In the genomic region with DNA sequence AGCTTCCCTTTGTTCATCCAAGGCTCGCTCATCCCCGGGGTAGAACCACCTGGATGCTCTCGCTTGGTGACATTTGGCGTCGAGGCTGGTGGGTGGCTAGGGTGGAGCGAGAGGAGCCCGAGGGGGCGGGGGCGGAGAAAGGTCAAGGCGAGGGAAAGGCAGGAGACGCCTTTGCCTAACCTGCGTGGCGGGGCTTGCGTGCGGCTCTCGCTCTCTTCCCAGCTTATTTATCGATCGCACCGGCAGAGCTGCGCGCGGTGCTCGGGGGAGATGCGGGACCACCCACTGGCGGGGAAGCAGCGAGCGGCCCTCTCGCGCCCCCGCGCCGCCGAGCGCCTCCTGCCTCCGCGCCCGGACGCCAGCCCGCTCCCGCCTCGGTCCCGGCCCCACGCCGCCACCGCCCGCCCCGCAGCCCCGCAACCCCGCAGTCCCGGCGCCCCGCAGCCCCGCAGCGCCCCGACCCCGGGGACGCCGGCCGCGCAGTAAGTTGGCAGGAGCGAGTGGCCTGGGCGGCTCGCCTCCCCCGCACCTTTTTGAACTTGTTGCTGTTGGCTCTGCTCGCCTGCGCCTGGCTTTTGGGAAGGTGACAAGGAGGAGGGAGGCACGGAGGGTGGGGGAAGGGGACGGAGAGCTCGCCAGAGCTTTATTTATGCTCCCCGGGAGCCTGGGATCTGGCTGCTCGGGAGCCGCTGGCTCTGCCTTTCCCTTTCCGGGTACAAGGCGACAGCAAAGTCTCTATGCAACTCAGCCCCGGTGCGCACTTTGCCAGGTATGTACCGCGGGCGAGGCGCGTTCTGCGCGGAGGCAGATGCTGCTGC, we compare ENCODE assay signal across 9 mouse cellular contexts. TPM values are rescaled to one million over a fixed set of nuclear protein-coding genes. Genes with fewer than 3 reads are reported as not detected.
DNase-seq lines count a peak whose midpoint lies in the region; ATAC-seq and TF ChIP-seq lines count a peak whose summit lies in the region.
"Had no signal": no experiment of that assay in that cellular context is flagged by ENCODE, and none has a peak within 500 bp of the region (broad histone marks: within the 10 kb centered on the region; RNA-seq: fewer than 3 reads in every experiment).

No protein-coding gene starts in this region.

- H3K9ac ChIP-seq in limb, embryonic 12.5 days (replicated peaks): peak overlapping the region; percentile 71

- H3K4me1 ChIP-seq in cortical plate, adult 2 months (ENCODE audit: control insufficient read depth, insufficient read depth, low read length): 0 out of 2 replicates have a peak, but pooled peaks cover 1% of the 10 kb centered on the region
- no peaks in the 10 kb centered on the region for H3K4me1 ChIP-seq in limb, embryonic 12.5 days (replicated peaks)

- under 1% methylated on average over 56 of the region's 83 CpGs for WGBS in limb, embryonic 12.5 days

- peak overlapping the region; percentile 88 for H3K27ac ChIP-seq in cortical plate, adult 2 months (ENCODE audit: insufficient read depth, low read length)
- H3K27ac ChIP-seq in limb, embryonic 12.5 days: peak overlapping the region; percentile 35; the same call in 1 of the 2 replicates
- H3K27ac ChIP-seq: macrophage had no signal

- ATAC-seq in granulocyte monocyte progenitor cell, adult 5-6 weeks (replicated peaks; ENCODE audit: poor library complexity, severe bottlenecking): peak; percentile 33
- ATAC-seq in limb, embryonic 12.5 days (ENCODE audit: insufficient number of reproducible peaks, insufficient read depth, low FRiP score, low TSS enrichment, low read depth): peak; percentile 78

- H3K27me3 ChIP-seq in limb, embryonic 12.5 days: peaks cover 12% of the 10 kb centered on the region

- peak overlapping the region; percentile 83 for H3K4me2 ChIP-seq in limb, embryonic 12.5 days

- H3K4me3 ChIP-seq in cortical plate, adult 2 months (ENCODE audit: insufficient read depth, low read length): peak overlapping the region; percentile 97
- H3K4me3 ChIP-seq in limb, embryonic 12.5 days (replicated peaks): peak overlapping the region; percentile 68

- TF ChIP-seq CTCF in cortical plate, adult 2 months (IDR thresholded peaks at IDR 0.05; ENCODE audit: extremely low read depth, insufficient read depth, low read length): no peak

- H3K36me3 ChIP-seq in limb, embryonic 12.5 days: no peaks in the 10 kb centered on the region

- H3K9me3 ChIP-seq in limb, embryonic 12.5 days: no peaks in the 10 kb centered on the region

- peak; percentile 46; the same call in 1 of the 2 replicates for TF ChIP-seq POLR2A in cortical plate, adult 2 months (IDR thresholded peaks at IDR 0.05; ENCODE audit: extremely low read depth, insufficient read depth, low read length)

- peak; percentile 21 for DNase-seq in kidney, adult 18-20 months
- no peak for DNase-seq in kidney, adult 11 months
- peak; percentile 7 for DNase-seq in kidney, adult 9 months
- peak; percentile 30 for DNase-seq in ovary, adult 18-20 months (ENCODE audit: low spot score)
- no peak for DNase-seq in spleen, postnatal 14 days (ENCODE audit: low spot score in 2 of 2)

RNA-seq across cellular contexts. Expression of gene Kcnd2, which starts 0.4 kb away (rescaled TPM):
- polyA plus RNA-seq in cortical plate, adult 2 months (2012; rRNA removed): 32.0 and 36.3 TPM in 2 replicates
- not detected in 2 replicates for total RNA-seq in granulocyte monocyte progenitor cell, adult 5-6 weeks (2014; fragmentation: Nextera tagmentation)
- total RNA-seq in granulocyte monocyte progenitor cell, adult 5-6 weeks (2017): not detected in 2 replicates
- polyA plus RNA-seq in limb, embryonic 12.5 days (2016; fragmentation: Nextera tagmentation; extraction: Ambion mirVana): 2.3 TPM in 2 replicates
- polyA plus RNA-seq: macrophage had no signal

Comparison
In these comparisons a context has a peak if more than half of its experiments do, and no peak if none do; other contexts are left out.
1. DNase-seq: peak in kidney, adult 18-20 months (single experiment), kidney, adult 9 months (single experiment) and ovary, adult 18-20 months (single experiment); none in kidney, adult 11 months (single experiment) and spleen, postnatal 14 days (0 of 2).
2. RNA of gene Kcnd2, which starts 0.4 kb away (polyA plus RNA-seq): 32.0 to 36.3 TPM in cortical plate, adult 2 months; 2.3 TPM in limb, embryonic 12.5 days; every median in the first group is over 10 times any median in the second.